Mouse (Mus musculus): ENCODE measurements around the gene Thegl.

DNA sequence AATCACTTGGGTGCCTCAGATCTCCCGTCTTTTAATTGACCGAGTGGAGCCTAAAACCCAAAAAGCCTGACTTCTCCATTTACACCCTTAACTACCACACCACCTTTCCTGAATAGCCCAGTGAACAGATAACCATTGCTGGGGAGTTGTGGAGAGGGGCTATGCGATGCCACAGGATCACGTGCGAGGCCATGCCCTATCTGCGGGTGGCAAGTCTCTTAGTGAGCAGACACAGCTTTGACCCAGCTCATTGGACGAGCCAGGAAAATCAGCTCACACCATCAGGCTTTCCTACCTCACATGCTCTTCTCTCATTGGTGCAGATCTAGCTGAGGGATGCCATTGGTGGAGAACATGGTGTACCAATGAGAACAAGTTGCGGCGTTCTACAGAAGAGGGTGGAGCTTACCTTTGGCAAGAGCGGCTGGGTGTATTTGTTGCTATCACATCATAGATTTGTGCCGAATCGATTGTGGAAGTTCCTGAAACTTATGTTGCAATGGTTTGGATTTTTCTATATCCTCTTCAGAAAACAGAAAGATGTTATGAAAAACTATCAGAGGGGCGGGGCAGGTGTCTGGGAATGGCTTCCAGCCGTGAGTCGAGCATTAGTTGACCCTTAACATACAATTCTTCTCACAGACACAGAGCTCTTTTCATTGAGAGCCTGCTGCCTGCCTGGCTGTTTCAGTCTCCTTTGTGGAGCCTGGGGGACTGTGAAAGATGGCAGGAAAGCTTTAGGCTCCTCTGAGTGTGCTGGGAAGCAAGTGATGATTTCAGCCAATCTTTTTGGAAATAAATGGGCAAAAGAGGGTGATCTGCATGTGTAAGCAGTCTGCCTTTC, 86.9 kb downstream of the Thegl start:
- TF ChIP-seq EP300 (IDR thresholded peaks at IDR 0.05; ENCODE audit: insufficient read depth, low read depth, low read length) (no peak), CTCF (IDR thresholded peaks at IDR 0.05; ENCODE audit: low read depth, low read length) (no peak), POLR2A (IDR thresholded peaks at IDR 0.05; ENCODE audit: insufficient read depth, low read length) (no peak)

Measured in ES-Bruce4 (cell line).